Mouse (Mus musculus): ENCODE measurements at regions not wholly inside any gene's neighbourhood (a gene's known extent, or its start where the extent isn't known, plus 50 kb on each side); places are given as distances from the start of the nearest gene placed in this dataset.

GRCm38 (mm10) chr12:70579328-70579905 lies 126.5 kb downstream of the Tmx1 start:
- ATAC-seq (replicated peaks; ENCODE audit: insufficient number of reproducible peaks, low FRiP score, low TSS enrichment, poor library complexity, severe bottlenecking): no peak

DNA sequence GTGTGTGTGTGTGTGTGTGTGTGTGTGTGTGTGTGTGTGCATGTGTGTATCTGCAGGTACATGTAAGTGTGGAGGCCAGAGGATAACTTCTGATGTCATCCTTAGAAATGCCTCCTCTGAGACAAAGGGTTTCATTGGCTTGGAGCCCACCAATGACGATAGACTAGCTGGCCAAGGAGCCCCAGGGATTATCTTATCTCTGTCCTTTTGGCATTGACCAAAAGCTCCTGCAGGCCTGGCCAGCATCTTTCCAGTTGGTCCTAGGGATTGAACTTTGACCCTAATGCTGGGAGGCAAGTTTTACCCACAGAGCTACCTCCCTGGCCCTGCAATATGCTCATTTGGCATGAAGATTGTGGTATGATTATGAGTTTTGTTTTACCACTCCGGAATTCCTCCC lies 133.3 kb downstream of the Tmx1 start:
- ATAC-seq (replicated peaks; ENCODE audit: insufficient number of reproducible peaks, low FRiP score, low TSS enrichment, poor library complexity, severe bottlenecking): no peak

DNA sequence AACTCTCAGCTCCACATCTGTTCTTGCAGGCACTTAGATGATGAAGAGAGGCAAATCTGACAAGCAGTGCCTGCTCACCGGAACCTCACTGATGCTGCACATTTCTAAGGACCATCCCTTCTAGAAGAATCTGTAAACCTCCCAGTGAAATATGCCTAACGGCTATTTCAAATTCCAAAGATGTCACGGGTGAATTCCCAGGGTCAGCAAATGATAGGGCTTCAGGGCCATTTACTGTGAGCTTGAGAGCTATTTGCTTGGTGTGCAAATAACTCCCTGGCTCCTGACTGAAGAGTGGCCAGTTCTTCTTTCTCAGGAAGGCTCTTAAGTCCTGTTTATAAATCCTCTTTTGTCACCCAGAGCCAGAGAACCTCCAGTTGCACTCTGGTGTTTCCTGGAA lies 135.3 kb downstream of the Tmx1 start:
- no peak for ATAC-seq (replicated peaks; ENCODE audit: insufficient number of reproducible peaks, low FRiP score, low TSS enrichment, poor library complexity, severe bottlenecking)

- no peak for ATAC-seq (replicated peaks; ENCODE audit: insufficient number of reproducible peaks, low FRiP score, low TSS enrichment, poor library complexity, severe bottlenecking)
These were observed 136.4 kb downstream of the Tmx1 start for GRCm38 (mm10) chr12:70589315-70589742.

DNA sequence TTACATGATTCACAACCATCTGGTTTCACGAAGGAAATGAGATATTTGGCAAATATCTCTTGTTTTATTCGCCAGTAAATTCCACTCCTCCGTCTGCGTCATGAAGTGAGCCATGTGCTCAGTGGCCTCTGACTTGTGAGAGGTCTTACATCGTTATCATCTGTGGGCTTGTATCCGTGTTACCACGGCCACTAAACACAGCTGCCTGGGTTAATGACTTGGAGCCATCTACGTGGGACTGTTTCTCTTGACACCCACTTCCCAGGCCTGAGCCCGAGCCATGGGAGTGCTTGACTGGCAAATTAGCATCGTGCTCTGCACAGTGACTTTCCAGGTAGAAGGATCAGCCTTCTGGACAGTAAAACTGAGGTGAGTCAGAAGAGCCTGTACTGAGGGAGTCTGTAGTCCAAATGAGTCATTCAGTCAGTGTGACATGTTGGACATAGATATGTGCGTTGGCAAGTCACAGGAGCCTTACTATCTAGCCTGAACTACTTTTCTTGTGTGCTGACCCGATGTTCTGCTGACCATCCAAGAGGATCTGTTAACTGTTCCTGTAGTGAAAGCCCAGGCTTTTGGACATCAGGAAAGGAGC lies 137.7 kb downstream of the Tmx1 start:
- ATAC-seq (replicated peaks; ENCODE audit: insufficient number of reproducible peaks, low FRiP score, low TSS enrichment, poor library complexity, severe bottlenecking): no peak

GRCm38 (mm10) chr12:70592821-70593220 lies 139.9 kb downstream of the Tmx1 start:
- ATAC-seq (replicated peaks; ENCODE audit: insufficient number of reproducible peaks, low FRiP score, low TSS enrichment, poor library complexity, severe bottlenecking): no peak

- no peak for ATAC-seq (replicated peaks; ENCODE audit: insufficient number of reproducible peaks, low FRiP score, low TSS enrichment, poor library complexity, severe bottlenecking)
These were observed 145.4 kb downstream of the Tmx1 start for GRCm38 (mm10) chr12:70598211-70598701.

GRCm38 (mm10) chr12:70599731-70600130 lies 146.8 kb downstream of the Tmx1 start:
- no peak for ATAC-seq (replicated peaks; ENCODE audit: insufficient number of reproducible peaks, low FRiP score, low TSS enrichment, poor library complexity, severe bottlenecking)

DNA sequence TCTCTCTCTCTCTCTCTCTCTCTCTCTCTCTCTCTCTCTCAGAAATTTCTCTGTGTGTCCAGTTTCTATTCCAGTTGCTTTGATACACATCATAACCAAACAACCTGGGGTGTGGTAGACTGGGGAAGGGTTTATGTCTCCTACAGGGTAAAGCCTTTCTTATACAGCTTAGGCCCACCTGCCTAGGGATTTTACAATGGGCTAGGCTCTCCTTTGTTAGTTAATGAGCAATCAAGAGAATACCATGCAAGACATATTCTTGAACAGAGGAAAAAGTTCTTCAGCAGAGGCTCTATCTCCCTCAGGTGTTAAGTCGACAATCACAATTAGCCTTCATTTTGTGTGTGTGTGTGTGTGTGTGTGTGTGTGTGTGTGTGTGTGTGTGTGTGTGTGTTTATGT lies 151.0 kb downstream of the Tmx1 start:
- no peak for ATAC-seq (replicated peaks; ENCODE audit: insufficient number of reproducible peaks, low FRiP score, low TSS enrichment, poor library complexity, severe bottlenecking)

- ATAC-seq (replicated peaks; ENCODE audit: insufficient number of reproducible peaks, low FRiP score, low TSS enrichment, poor library complexity, severe bottlenecking): no peak
These were observed 155.8 kb downstream of the Tmx1 start for GRCm38 (mm10) chr12:70608672-70609071.

DNA sequence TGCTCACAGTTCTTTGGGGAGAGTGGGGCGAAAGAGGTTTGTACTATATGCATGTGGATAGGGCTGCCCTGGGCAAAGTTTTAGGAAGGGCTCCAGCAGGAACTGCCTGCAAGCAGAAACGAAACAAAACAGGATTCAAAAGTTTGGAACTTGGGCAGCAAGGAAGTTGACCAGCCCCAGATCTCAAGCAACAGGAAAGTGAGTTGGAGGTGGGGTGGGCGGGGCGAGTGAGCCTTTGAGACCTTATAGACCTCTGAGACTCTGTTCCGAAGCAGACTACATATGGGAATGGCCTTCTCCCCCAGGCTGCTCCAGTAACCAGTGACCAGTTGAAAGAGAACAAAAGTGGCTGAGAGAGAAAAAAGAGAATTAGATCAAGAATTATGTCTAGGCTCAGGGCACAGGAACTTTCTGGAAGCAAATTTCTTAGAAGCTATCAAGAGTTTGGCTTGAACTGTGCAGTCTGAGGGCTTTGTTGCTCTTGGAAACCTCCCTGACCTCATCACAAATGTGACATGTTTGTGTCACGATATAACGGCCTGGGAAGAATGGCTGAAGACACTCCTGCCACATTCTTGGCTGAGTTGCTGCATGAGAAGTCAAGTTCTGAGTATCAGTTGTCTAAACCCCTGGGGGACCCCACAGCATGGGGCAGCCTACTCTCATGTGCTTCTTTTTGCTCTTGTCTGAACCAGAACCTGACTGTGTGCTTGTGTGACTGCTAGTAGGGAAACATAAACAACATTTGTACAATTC lies 156.4 kb downstream of the Tmx1 start:
- no peak for ATAC-seq (replicated peaks; ENCODE audit: insufficient number of reproducible peaks, low FRiP score, low TSS enrichment, poor library complexity, severe bottlenecking)

DNA sequence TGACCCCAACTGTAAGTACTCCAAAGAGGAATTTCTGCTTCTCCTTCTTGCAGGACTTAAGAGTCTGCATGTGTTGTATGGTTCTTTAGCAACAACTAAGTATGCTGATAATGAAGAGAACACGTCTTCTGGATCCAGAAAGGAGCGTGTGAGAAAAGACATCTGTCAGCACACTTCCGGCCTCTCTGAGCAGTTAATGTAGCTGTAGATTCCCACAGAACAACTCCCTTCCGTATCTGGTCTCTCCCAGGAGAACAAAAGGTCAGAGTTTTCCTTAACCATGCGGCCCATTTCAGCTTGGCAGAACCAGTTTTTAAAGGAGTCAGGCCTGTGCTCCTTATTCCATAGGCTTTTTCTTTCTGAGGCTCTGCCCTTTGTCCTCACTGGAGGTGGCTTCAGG lies 159.0 kb downstream of the Tmx1 start:
- ATAC-seq (replicated peaks; ENCODE audit: insufficient number of reproducible peaks, low FRiP score, low TSS enrichment, poor library complexity, severe bottlenecking): no peak

DNA sequence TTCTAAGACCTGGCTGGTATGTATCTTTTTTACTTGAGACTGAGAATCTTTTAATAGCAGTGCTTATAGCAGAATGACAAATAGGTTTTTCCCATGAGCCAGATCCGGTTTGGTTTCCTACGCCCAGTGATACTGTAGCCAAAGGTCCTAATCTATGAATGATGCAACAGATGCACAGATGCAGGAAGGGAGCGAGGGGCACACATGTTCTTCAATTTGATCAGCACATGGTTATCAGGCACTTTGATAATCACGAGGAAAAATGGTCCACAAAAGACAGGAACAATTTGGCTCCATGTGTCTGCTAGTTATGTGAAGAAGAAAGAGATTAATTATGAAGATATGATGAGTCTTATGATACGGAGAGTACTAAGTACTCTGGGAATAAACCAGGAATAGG lies 160.3 kb downstream of the Tmx1 start:
- no peak for ATAC-seq (replicated peaks; ENCODE audit: insufficient number of reproducible peaks, low FRiP score, low TSS enrichment, poor library complexity, severe bottlenecking)

DNA sequence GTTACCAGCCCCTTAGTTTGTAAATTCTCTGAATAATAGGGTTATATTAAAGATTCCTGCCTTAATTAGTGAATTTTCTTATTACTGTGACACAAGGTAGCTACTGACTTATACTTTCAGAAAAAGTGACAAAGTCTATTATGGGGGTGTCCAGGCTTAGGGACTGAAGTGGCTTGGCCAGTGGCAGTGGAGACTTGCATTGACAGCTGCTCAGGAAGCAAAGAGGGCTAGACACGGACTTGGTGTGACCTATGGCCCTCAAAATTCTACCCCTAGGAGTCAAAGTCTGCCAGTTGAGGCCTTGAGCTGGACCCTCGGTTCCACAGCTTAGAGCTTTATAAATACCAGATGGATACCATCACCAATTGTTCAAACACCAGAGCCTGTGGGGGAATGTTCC lies 161.2 kb downstream of the Tmx1 start:
- no peak for ATAC-seq (replicated peaks; ENCODE audit: insufficient number of reproducible peaks, low FRiP score, low TSS enrichment, poor library complexity, severe bottlenecking)

DNA sequence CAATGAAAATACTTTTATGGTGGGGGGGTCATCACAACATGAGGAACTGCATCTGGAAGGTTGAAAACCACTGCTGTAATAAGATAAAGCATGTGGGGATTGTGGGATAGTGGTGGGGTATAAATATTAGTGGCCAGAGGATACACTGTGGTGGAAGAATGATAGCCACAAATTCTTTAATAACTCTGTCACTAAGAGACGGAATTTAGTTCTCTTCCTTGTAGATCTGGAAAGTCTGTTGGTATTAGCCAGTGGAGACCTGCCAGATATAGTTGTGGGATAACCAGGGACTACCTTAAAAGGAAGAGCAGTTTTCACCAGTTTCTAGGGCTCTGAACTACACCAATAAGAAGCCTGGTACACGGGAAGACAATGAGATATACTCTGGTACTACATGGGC lies 161.8 kb downstream of the Tmx1 start:
- no peak for ATAC-seq (replicated peaks; ENCODE audit: insufficient number of reproducible peaks, low FRiP score, low TSS enrichment, poor library complexity, severe bottlenecking)

GRCm38 (mm10) chr12:70615123-70615522 lies 162.2 kb downstream of the Tmx1 start:
- no peak for ATAC-seq (replicated peaks; ENCODE audit: insufficient number of reproducible peaks, low FRiP score, low TSS enrichment, poor library complexity, severe bottlenecking)

GRCm38 (mm10) chr12:70616049-70616448 lies 163.2 kb downstream of the Tmx1 start:
- ATAC-seq (replicated peaks; ENCODE audit: insufficient number of reproducible peaks, low FRiP score, low TSS enrichment, poor library complexity, severe bottlenecking): no peak

DNA sequence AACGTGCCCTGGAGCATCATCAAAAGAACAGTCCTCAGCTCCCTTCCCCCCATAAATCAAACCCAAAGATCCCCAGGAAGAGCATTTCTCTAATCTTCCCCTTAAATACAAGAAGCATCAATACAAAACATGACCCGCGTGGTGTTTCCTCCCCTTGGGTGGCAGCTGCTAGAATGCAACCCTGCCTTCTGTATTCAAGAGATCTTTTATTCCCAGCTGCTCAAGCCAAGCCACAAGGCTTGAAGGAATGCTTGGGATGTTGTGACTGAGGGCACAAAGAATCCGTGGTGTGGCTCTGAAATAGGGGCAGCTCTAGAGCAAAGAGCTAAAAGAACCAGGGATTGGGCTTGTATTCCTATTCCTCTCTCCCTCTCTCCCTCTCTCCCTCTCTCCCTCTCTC lies 163.6 kb downstream of the Tmx1 start:
- no peak for ATAC-seq (replicated peaks; ENCODE audit: insufficient number of reproducible peaks, low FRiP score, low TSS enrichment, poor library complexity, severe bottlenecking)

GRCm38 (mm10) chr12:70617024-70617423 lies 164.1 kb downstream of the Tmx1 start:
- no peak for ATAC-seq (replicated peaks; ENCODE audit: insufficient number of reproducible peaks, low FRiP score, low TSS enrichment, poor library complexity, severe bottlenecking)

DNA sequence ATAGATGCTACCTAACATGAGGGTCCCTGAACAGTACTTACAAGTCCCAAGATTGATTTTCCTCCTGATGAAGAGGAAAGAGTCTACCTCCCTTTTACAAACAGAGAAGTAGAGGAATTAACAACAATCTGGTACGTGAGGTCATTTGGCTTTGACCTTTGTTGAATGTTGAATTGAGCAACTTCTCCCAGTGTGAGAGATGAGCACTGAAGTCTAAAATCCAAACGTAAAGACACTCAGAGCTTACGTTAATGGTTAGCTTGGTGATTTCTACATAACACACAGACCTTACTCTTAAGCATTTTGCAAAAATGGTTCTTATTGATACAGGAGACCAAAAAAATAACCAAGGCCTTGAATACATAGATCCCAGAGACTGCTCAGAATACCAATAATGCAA lies 165.1 kb downstream of the Tmx1 start:
- no peak for ATAC-seq (replicated peaks; ENCODE audit: insufficient number of reproducible peaks, low FRiP score, low TSS enrichment, poor library complexity, severe bottlenecking)

Data from monocyte, adult 5-6 weeks (primary cell).